Mouse (Mus musculus) bone marrow, adult 2 months (tissue): Measurements from ENCODE around the gene Dlx1.

Experiments used
- CTCF ChIP-seq: fragments of 200-500 bp; IDR thresholded peaks from 2 replicates; pipeline ENCODE4 v1.5.1; 2011; ENCODE audit warnings: low read length, control low read depth; ENCODE audit not compliant: control insufficient read depth, insufficient read depth
- POLR2A ChIP-seq: fragments of 200-500 bp; IDR thresholded peaks from 2 replicates; pipeline ENCODE4 v1.6.1; 2011; ENCODE audit warnings: low read depth, mild to moderate bottlenecking, control low read depth, low read length, borderline replicate concordance; ENCODE audit not compliant: control insufficient read depth

DNA sequence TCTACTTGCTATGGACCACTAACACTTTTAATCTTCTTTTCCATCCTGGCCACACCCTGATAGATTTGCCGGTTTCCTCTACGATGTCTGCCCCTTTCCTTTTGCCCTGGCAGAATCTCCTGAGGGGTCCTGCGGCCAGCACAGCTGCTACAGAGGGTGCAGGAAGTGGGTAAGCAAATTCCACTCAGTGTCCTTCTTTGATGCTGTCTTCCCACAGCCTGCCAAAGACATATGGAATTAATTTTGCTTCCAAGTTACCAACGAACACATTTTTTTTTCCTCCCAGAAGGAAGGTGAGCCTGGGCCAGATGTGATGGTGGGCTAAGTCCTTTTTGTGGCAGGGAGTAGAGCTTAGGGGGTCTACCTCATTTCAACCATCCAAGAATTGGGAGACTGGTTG lies 45.8 kb downstream of the Dlx1 start:
- TF ChIP-seq CTCF (no peak), POLR2A (no peak)
